Mouse (Mus musculus) bone marrow, adult 2 months (tissue): ENCODE data around the gene Clptm1.

Experiments used
- CTCF ChIP-seq: fragments of 200-500 bp; IDR thresholded peaks from 2 replicates; pipeline ENCODE4 v1.5.1; 2011; ENCODE audit warnings: low read length, control low read depth; ENCODE audit not compliant: control insufficient read depth, insufficient read depth
- POLR2A ChIP-seq: fragments of 200-500 bp; IDR thresholded peaks from 2 replicates; pipeline ENCODE4 v1.6.1; 2011; ENCODE audit warnings: low read depth, mild to moderate bottlenecking, control low read depth, low read length, borderline replicate concordance; ENCODE audit not compliant: control insufficient read depth

DNA sequence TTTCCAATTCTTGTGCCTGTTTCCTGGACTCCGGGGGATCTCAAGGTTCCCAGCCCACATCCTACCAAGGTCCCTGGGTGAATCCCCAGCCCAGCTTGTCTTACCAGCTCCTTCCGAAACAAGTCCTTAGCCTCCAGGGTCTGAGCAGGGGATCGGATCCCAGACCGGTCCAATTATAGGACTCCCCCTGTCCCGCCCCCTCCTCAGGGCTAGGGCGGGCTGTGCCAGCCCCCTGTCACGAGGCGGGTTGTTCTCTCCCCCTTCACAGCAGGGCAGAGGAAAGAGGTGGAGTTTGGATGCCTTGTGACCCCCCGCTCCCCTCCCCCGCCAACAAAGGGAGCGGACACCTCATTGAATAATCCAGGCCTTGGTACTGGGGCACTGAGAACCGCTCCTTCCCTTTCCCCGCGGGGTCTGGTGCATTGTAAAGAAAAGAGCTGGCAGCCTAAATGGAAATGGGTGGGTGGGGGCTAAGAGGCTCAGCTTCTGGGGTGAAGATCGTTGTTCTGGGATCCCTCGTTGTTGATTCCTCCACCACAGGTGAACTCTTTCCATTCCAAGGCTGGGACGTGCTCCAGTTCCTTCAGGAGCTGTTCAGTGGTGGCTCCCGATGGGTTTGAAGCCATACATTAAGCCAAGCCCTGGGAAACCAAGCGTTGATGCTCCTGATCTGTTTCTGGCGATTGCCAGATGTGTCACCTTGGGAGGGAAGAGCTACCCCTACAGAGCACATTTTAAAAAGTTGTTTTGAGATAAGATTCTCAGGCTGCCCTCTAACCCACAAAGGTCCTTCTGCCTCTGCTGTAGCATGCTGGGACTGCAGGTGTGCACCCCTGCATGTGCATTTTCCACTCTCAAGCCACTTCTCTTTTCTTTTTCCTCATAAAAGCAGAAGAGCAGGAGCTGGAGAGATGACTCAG lies 34.3 kb upstream of the Clptm1 start, which contains the start of gene Apoe:
- TF ChIP-seq POLR2A (no peak), CTCF (no peak)
